Mouse (Mus musculus) bone marrow macrophage, adult 2 months (primary cell): ENCODE data around the gene Iqschfp.

Experiments used
- CTCF ChIP-seq: IDR thresholded peaks from 2 replicates; pipeline ENCODE4 v1.5.1; 2012; ENCODE audit warnings: low read depth, mild to moderate bottlenecking, low read length, moderate library complexity
- POLR2A ChIP-seq: IDR thresholded peaks from 2 replicates; pipeline ENCODE4 v1.6.1; 2012; ENCODE audit warnings: mild to moderate bottlenecking, low read depth, low read length, borderline replicate concordance

GRCm38 (mm10) chr3:68015786-68016185 lies 123.8 kb downstream of the Iqschfp start:
- TF ChIP-seq CTCF (no peak), POLR2A (no peak)
